ENCODE assay signal across 9 mouse cellular contexts in the genomic region with DNA sequence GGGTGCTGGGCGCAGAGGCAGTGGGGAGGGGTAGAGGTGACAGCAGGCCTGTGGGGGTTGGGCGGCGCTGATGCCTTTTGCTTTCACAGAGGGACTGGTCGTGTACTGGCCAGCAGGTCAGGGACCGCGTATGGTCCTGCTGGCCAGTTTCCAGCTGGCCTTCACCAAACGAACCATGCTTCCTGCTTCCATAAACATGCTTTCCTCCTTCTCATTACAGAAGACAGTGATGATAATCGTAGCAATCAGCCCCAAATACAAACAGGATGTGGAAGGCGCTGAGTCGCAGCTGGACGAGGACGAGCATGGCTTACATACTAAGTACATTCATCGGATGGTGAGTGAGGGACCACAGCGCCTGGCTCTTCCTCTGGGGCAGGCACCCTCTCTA. TPM values are rescaled to one million over a fixed set of nuclear protein-coding genes. Genes with fewer than 3 reads are reported as not detected.
A peak's percentile ranks its signal among the peaks of the same experiment; 100 is the strongest.
DNase-seq lines count a peak whose midpoint lies in the region; ATAC-seq lines count a peak whose summit lies in the region.
"Had no signal": no experiment of that assay in that cellular context is flagged by ENCODE, and none has a peak within 500 bp of the region (broad histone marks: within the 10 kb centered on the region; RNA-seq: fewer than 3 reads in every experiment).

No protein-coding gene starts in this region.

- H3K27ac ChIP-seq in embryonic facial prominence, embryonic 14.5 days (replicated peaks; ENCODE audit: low read depth, low read length) = peak overlapping the region; percentile 72
- peak overlapping the region; percentile 26 for H3K27ac ChIP-seq in hindbrain, embryonic 16.5 days (ENCODE audit: low read depth, low read length)
- peak overlapping the region; percentile 74 for H3K27ac ChIP-seq in stomach, embryonic 16.5 days (ENCODE audit: low read length)
- H3K27ac ChIP-seq: left cerebral cortex, adult 2 months had no signal

- no peaks in the 10 kb centered on the region for H3K27me3 ChIP-seq in embryonic facial prominence, embryonic 14.5 days (replicated peaks; ENCODE audit: control insufficient read depth, insufficient read depth, low read length)
- no peaks in the 10 kb centered on the region for H3K27me3 ChIP-seq in hindbrain, embryonic 16.5 days (replicated peaks; ENCODE audit: control insufficient read depth, insufficient read depth, low read length)
- no peaks in the 10 kb centered on the region for H3K27me3 ChIP-seq in stomach, embryonic 16.5 days (ENCODE audit: control insufficient read depth, insufficient read depth, low read length)

- peaks cover 15% of the 10 kb centered on the region for H3K4me1 ChIP-seq in embryonic facial prominence, embryonic 14.5 days (ENCODE audit: control insufficient read depth, insufficient read depth, low read length)
- peaks cover 15% of the 10 kb centered on the region for H3K4me1 ChIP-seq in hindbrain, embryonic 16.5 days (ENCODE audit: control insufficient read depth, insufficient read depth, low read depth, low read length)
- peaks cover 20% of the 10 kb centered on the region for H3K4me1 ChIP-seq in stomach, embryonic 16.5 days (ENCODE audit: control insufficient read depth, insufficient read depth, low read length)

- no peak overlapping the region for H3K4me3 ChIP-seq in embryonic facial prominence, embryonic 14.5 days (ENCODE audit: low read depth, low read length)
- H3K4me3 ChIP-seq in hindbrain, embryonic 16.5 days (ENCODE audit: low read length) = no peak overlapping the region
- H3K4me3 ChIP-seq in stomach, embryonic 16.5 days (replicated peaks; ENCODE audit: low read length) = no peak overlapping the region
- H3K4me3 ChIP-seq: left cerebral cortex, adult 2 months had no signal

- peak; percentile 47 to 51 for DNase-seq in right cerebral cortex, postnatal 10 days (ENCODE audit: low spot score in 2 of 2)
- no peak for DNase-seq in right cerebral cortex, postnatal 36 days (ENCODE audit: low spot score in 2 of 2)
- peak; percentile 58 for DNase-seq in embryonic facial prominence, embryonic 14.5 days (ENCODE audit: low spot score)
- peak; percentile 60 to 74 for DNase-seq in lung, adult 18-20 months
- DNase-seq in thymus, postnatal 25 days = no peak
- DNase-seq in frontal cortex, postnatal 36 days (ENCODE audit: low spot score in 2 of 2) = no peak

- WGBS in embryonic facial prominence, embryonic 14.5 days = 22% methylated on average over 14 of the region's 14 CpGs
- 41% methylated on average over 14 of the region's 14 CpGs for WGBS in hindbrain, embryonic 16.5 days
- 31% methylated on average over 14 of the region's 14 CpGs for WGBS in stomach, embryonic 16.5 days

- ATAC-seq in embryonic facial prominence, embryonic 14.5 days (ENCODE audit: low read depth) = 0 out of 2 replicates have a peak, but pooled peaks have one; percentile 8
- ATAC-seq in hindbrain, embryonic 16.5 days = peak; percentile 68
- peak; percentile 56; the same call in 1 of the 2 replicates for ATAC-seq in stomach, embryonic 16.5 days (ENCODE audit: insufficient read depth, low FRiP score)

- peaks cover 38% of the 10 kb centered on the region for H3K36me3 ChIP-seq in embryonic facial prominence, embryonic 14.5 days (ENCODE audit: control insufficient read depth, insufficient read depth, low read length)
- H3K36me3 ChIP-seq in hindbrain, embryonic 16.5 days (ENCODE audit: control insufficient read depth, insufficient read depth, low read length) = peaks cover 5% of the 10 kb centered on the region; the same call in 1 of the 2 replicates
- peaks cover 29% of the 10 kb centered on the region for H3K36me3 ChIP-seq in stomach, embryonic 16.5 days (ENCODE audit: control insufficient read depth, insufficient read depth, low read length)

- H3K4me2 ChIP-seq in embryonic facial prominence, embryonic 14.5 days (ENCODE audit: low read depth, low read length) = peak overlapping the region; percentile 26; the same call in 1 of the 2 replicates
- H3K4me2 ChIP-seq in hindbrain, embryonic 16.5 days (ENCODE audit: low read length) = 0 out of 2 replicates have a peak overlapping the region, but pooled peaks have one; percentile 2
- no peak overlapping the region; the same call in 1 of the 2 replicates for H3K4me2 ChIP-seq in stomach, embryonic 16.5 days (ENCODE audit: low read depth, low read length)

- H3K9me3 ChIP-seq in embryonic facial prominence, embryonic 14.5 days (ENCODE audit: control insufficient read depth, low read length) = no peaks in the 10 kb centered on the region
- H3K9me3 ChIP-seq in hindbrain, embryonic 16.5 days (ENCODE audit: control insufficient read depth, low read length) = no peaks in the 10 kb centered on the region
- H3K9me3 ChIP-seq in stomach, embryonic 16.5 days (replicated peaks; ENCODE audit: control insufficient read depth, low read length) = no peaks in the 10 kb centered on the region

- peak overlapping the region; percentile 37 for H3K9ac ChIP-seq in embryonic facial prominence, embryonic 14.5 days (ENCODE audit: low read depth, low read length)
- peak overlapping the region; percentile 24; the same call in 1 of the 2 replicates for H3K9ac ChIP-seq in hindbrain, embryonic 16.5 days (ENCODE audit: low read depth, low read length)
- no peak overlapping the region for H3K9ac ChIP-seq in stomach, embryonic 16.5 days (ENCODE audit: low read length)

RNA-seq across cellular contexts. Expression of a gene that starts 33.9 kb away (rescaled TPM):
- polyA plus RNA-seq in embryonic facial prominence, embryonic 14.5 days (2014; fragmentation: Nextera tagmentation; extraction: Ambion mirVana) = 12.5 and 12.9 TPM in 2 replicates
- polyA plus RNA-seq in hindbrain, embryonic 16.5 days (2015; fragmentation: Nextera tagmentation; extraction: Ambion mirVana) = 6.7 and 8.0 TPM in 2 replicates
- 32.1 and 33.1 TPM in 2 replicates for polyA plus RNA-seq in stomach, embryonic 16.5 days (2015; fragmentation: Nextera tagmentation; extraction: Ambion mirVana)

Comparison
In these comparisons a context has a peak if more than half of its experiments do, and no peak if none do; other contexts are left out.
1. DNase-seq: peak in right cerebral cortex, postnatal 10 days (2 of 2), embryonic facial prominence, embryonic 14.5 days (single experiment) and lung, adult 18-20 months (2 of 2); none in right cerebral cortex, postnatal 36 days (0 of 2), thymus, postnatal 25 days (single experiment) and frontal cortex, postnatal 36 days (0 of 2).
2. ATAC-seq: peak in every context shown above with its lines; median percentile 68 in hindbrain, embryonic 16.5 days; 56 in stomach, embryonic 16.5 days; 8 in embryonic facial prominence, embryonic 14.5 days.
3. Peak in every context shown above with its lines, with median percentiles within 50 percentile points of each other: H3K27ac ChIP-seq.